In genomic region chr11:61300716-61301392, GRCm38 (mm10) we compare ENCODE assay signal across 9 mouse cellular contexts. TPM values are rescaled to one million over a fixed set of nuclear protein-coding genes. Genes with fewer than 3 reads are reported as not detected.
DNase-seq lines count a peak whose midpoint lies in the region; ATAC-seq and TF ChIP-seq lines count a peak whose summit lies in the region.
"Had no signal": no experiment of that assay in that cellular context is flagged by ENCODE, and none has a peak within 500 bp of the region (broad histone marks: within the 10 kb centered on the region; RNA-seq: fewer than 3 reads in every experiment).

No protein-coding gene starts in this region.

- ATAC-seq in forebrain, postnatal 0 days = no peak
- no peak for ATAC-seq in embryonic facial prominence, embryonic 15.5 days (ENCODE audit: insufficient number of reproducible peaks, low FRiP score, low TSS enrichment, low read depth)
- ATAC-seq in hindbrain, embryonic 16.5 days = no peak
- peak; percentile 87 for ATAC-seq in lung, embryonic 16.5 days (ENCODE audit: low read depth)

- H3K9me3 ChIP-seq in forebrain, embryonic 10.5 days = peaks cover 5% of the 10 kb centered on the region; the same call in 1 of the 2 replicates
- no peaks in the 10 kb centered on the region for H3K9me3 ChIP-seq in forebrain, postnatal 0 days (ENCODE audit: low read length)
- H3K9me3 ChIP-seq in embryonic facial prominence, embryonic 15.5 days (replicated peaks) = no peaks in the 10 kb centered on the region; the same call in 1 of the 2 replicates
- H3K9me3 ChIP-seq in hindbrain, embryonic 16.5 days (ENCODE audit: control insufficient read depth, low read length) = peaks cover 3% of the 10 kb centered on the region; the same call in 1 of the 2 replicates
- H3K9me3 ChIP-seq in lung, embryonic 16.5 days (ENCODE audit: control insufficient read depth, low read length) = peaks cover 3% of the 10 kb centered on the region

- no peak overlapping the region for H3K9ac ChIP-seq in forebrain, postnatal 0 days
- no peak overlapping the region for H3K9ac ChIP-seq in embryonic facial prominence, embryonic 15.5 days
- no peak overlapping the region for H3K9ac ChIP-seq in hindbrain, embryonic 16.5 days (ENCODE audit: low read depth, low read length)
- peak overlapping the region; percentile 48 for H3K9ac ChIP-seq in lung, embryonic 16.5 days (ENCODE audit: low read length)

- peak overlapping the region; percentile 30 for H3K4me3 ChIP-seq in forebrain, embryonic 10.5 days
- no peak overlapping the region for H3K4me3 ChIP-seq in forebrain, postnatal 0 days (ENCODE audit: low read depth, low read length)
- peak overlapping the region; percentile 15; the same call in 1 of the 2 replicates for H3K4me3 ChIP-seq in embryonic facial prominence, embryonic 15.5 days (replicated peaks)
- H3K4me3 ChIP-seq in hindbrain, embryonic 16.5 days (ENCODE audit: low read length) = no peak overlapping the region
- peak overlapping the region; percentile 33 for H3K4me3 ChIP-seq in lung, embryonic 16.5 days (ENCODE audit: low read length)
- H3K4me3 ChIP-seq in thymus, adult 2 months (ENCODE audit: control insufficient read depth, insufficient read depth, low read length) = no peak overlapping the region
- no peak overlapping the region for H3K4me3 ChIP-seq in cerebellum, adult 2 months (replicated peaks; ENCODE audit: insufficient read depth, low read depth, low read length)

- peaks cover 18% of the 10 kb centered on the region for H3K4me1 ChIP-seq in forebrain, embryonic 10.5 days
- H3K4me1 ChIP-seq in forebrain, postnatal 0 days (ENCODE audit: insufficient read depth) = no peaks in the 10 kb centered on the region
- H3K4me1 ChIP-seq in embryonic facial prominence, embryonic 15.5 days = peaks cover 7% of the 10 kb centered on the region
- H3K4me1 ChIP-seq in hindbrain, embryonic 16.5 days (ENCODE audit: control insufficient read depth, insufficient read depth, low read depth, low read length) = no peaks in the 10 kb centered on the region
- H3K4me1 ChIP-seq in lung, embryonic 16.5 days (replicated peaks; ENCODE audit: control insufficient read depth, insufficient read depth, low read length) = peaks cover 10% of the 10 kb centered on the region
- peaks cover 2% of the 10 kb centered on the region; the same call in 1 of the 2 replicates for H3K4me1 ChIP-seq in thymus, adult 2 months (replicated peaks; ENCODE audit: control insufficient read depth, insufficient read depth, low read length)
- no peaks in the 10 kb centered on the region; the same call in 1 of the 2 replicates for H3K4me1 ChIP-seq in cerebellum, adult 2 months (ENCODE audit: control insufficient read depth, insufficient read depth, low read length)

- no peak overlapping the region for H3K4me2 ChIP-seq in forebrain, postnatal 0 days (ENCODE audit: low read depth)
- H3K4me2 ChIP-seq in embryonic facial prominence, embryonic 15.5 days (replicated peaks) = peak overlapping the region; percentile 39
- H3K4me2 ChIP-seq in hindbrain, embryonic 16.5 days (ENCODE audit: low read length) = peak overlapping the region; percentile 25; the same call in 1 of the 2 replicates
- H3K4me2 ChIP-seq in lung, embryonic 16.5 days (ENCODE audit: low read depth, low read length) = peak overlapping the region; percentile 53

- no peaks in the 10 kb centered on the region for H3K36me3 ChIP-seq in forebrain, embryonic 10.5 days (replicated peaks)
- H3K36me3 ChIP-seq in forebrain, postnatal 0 days (ENCODE audit: insufficient read depth) = no peaks in the 10 kb centered on the region
- H3K36me3 ChIP-seq in embryonic facial prominence, embryonic 15.5 days = no peaks in the 10 kb centered on the region
- H3K36me3 ChIP-seq in hindbrain, embryonic 16.5 days (ENCODE audit: control insufficient read depth, insufficient read depth, low read length) = no peaks in the 10 kb centered on the region
- no peaks in the 10 kb centered on the region for H3K36me3 ChIP-seq in lung, embryonic 16.5 days (ENCODE audit: control insufficient read depth, insufficient read depth, low read length)
- no peaks in the 10 kb centered on the region for H3K36me3 ChIP-seq in thymus, adult 2 months (ENCODE audit: control insufficient read depth, insufficient read depth, low read length)

- 17% methylated on average over 13 of the region's 16 CpGs for WGBS in forebrain, embryonic 10.5 days
- 17% methylated on average over 12 of the region's 16 CpGs for WGBS in forebrain, postnatal 0 days
- 30% methylated on average over 10 of the region's 16 CpGs for WGBS in embryonic facial prominence, embryonic 15.5 days
- WGBS in hindbrain, embryonic 16.5 days = 23% methylated on average over 15 of the region's 16 CpGs
- WGBS in lung, embryonic 16.5 days = 21% methylated on average over 13 of the region's 16 CpGs
- WGBS in thymus, adult 2 months = 85% methylated on average over 14 of the region's 16 CpGs
- 29% methylated on average over 14 of the region's 16 CpGs for WGBS in cerebellum, adult 2 months

- peak overlapping the region; percentile 72 for H3K27ac ChIP-seq in forebrain, embryonic 10.5 days
- H3K27ac ChIP-seq in forebrain, postnatal 0 days (ENCODE audit: low read depth, low read length) = no peak overlapping the region
- H3K27ac ChIP-seq in embryonic facial prominence, embryonic 15.5 days (replicated peaks) = no peak overlapping the region
- H3K27ac ChIP-seq in hindbrain, embryonic 16.5 days (ENCODE audit: low read depth, low read length) = no peak overlapping the region
- peak overlapping the region; percentile 30; the same call in 1 of the 2 replicates for H3K27ac ChIP-seq in lung, embryonic 16.5 days (ENCODE audit: low read length)
- H3K27ac ChIP-seq in thymus, adult 2 months (ENCODE audit: control insufficient read depth, insufficient read depth, low read length) = no peak overlapping the region
- no peak overlapping the region for H3K27ac ChIP-seq in cerebellum, adult 2 months (ENCODE audit: insufficient read depth, low read length)

- TF ChIP-seq POLR2A in thymus, adult 2 months (IDR thresholded peaks at IDR 0.05; ENCODE audit: control insufficient read depth, extremely low read depth, insufficient read depth, low read length, poor library complexity) = no peak
- TF ChIP-seq POLR2A in cerebellum, adult 2 months (IDR thresholded peaks at IDR 0.05; ENCODE audit: borderline replicate concordance, insufficient read depth, low read length) = no peak

- no peak for TF ChIP-seq CTCF in forebrain, postnatal 0 days (IDR thresholded peaks at IDR 0.05; ENCODE audit: low read depth)
- TF ChIP-seq CTCF in thymus, adult 2 months (IDR thresholded peaks at IDR 0.05; ENCODE audit: borderline replicate concordance, control insufficient read depth, extremely low read depth, insufficient read depth, low read length, poor library complexity) = no peak
- TF ChIP-seq CTCF in cerebellum, adult 2 months (IDR thresholded peaks at IDR 0.05; ENCODE audit: borderline replicate concordance, insufficient read depth, low read depth, low read length) = no peak

- DNase-seq in forebrain, embryonic 10.5 days (ENCODE audit: extremely low spot score, low spot score) = peak; percentile 33
- no peak for DNase-seq in forebrain, postnatal 0 days
- DNase-seq in thymus, adult 2 months = no peak
- no peak for DNase-seq in cerebellum, adult 2 months
- DNase-seq in cerebellum, postnatal 14 days = no peak

- no peaks in the 10 kb centered on the region for H3K27me3 ChIP-seq in forebrain, embryonic 10.5 days (ENCODE audit: poor library complexity, severe bottlenecking)
- no peaks in the 10 kb centered on the region for H3K27me3 ChIP-seq in forebrain, postnatal 0 days (ENCODE audit: insufficient read depth, low read length)
- H3K27me3 ChIP-seq in embryonic facial prominence, embryonic 15.5 days = no peaks in the 10 kb centered on the region
- no peaks in the 10 kb centered on the region for H3K27me3 ChIP-seq in hindbrain, embryonic 16.5 days (replicated peaks; ENCODE audit: control insufficient read depth, insufficient read depth, low read length)
- no peaks in the 10 kb centered on the region for H3K27me3 ChIP-seq in lung, embryonic 16.5 days (ENCODE audit: control insufficient read depth, insufficient read depth, low read depth, low read length)
- no peaks in the 10 kb centered on the region for H3K27me3 ChIP-seq in thymus, adult 2 months (ENCODE audit: control insufficient read depth, insufficient read depth, low read length)
- no peaks in the 10 kb centered on the region for H3K27me3 ChIP-seq in cerebellum, adult 2 months (ENCODE audit: control insufficient read depth, insufficient read depth, low read length)

RNA-seq across cellular contexts. Expression of gene Aldh3a2, which starts 33.6 kb away (rescaled TPM):
- polyA plus RNA-seq in forebrain, embryonic 10.5 days (2016; fragmentation: Nextera tagmentation; extraction: Ambion mirVana) = 19.3 and 19.4 TPM in 2 replicates
- 32.5 and 50.2 TPM in 2 replicates for total RNA-seq in forebrain, postnatal 0 days (2014; rRNA removed)
- polyA plus RNA-seq in forebrain, postnatal 0 days (2015; fragmentation: Nextera tagmentation; extraction: Ambion mirVana) = 25.9 and 34.0 TPM in 2 replicates
- polyA plus RNA-seq in embryonic facial prominence, embryonic 15.5 days (2015; fragmentation: Nextera tagmentation; extraction: Ambion mirVana) = 30.4 and 32.0 TPM in 2 replicates
- 35.8 TPM in 2 replicates for polyA plus RNA-seq in hindbrain, embryonic 16.5 days (2015; fragmentation: Nextera tagmentation; extraction: Ambion mirVana)
- polyA plus RNA-seq in lung, embryonic 16.5 days (2015; fragmentation: Nextera tagmentation; extraction: Ambion mirVana) = 47.8 and 49.4 TPM in 2 replicates
- polyA plus RNA-seq in thymus, adult 2 months (2012; rRNA removed) = 89.9 and 92.7 TPM in 2 replicates
- polyA plus RNA-seq in cerebellum, adult 2 months (2012; rRNA removed) = 68.4 and 74.8 TPM in 2 replicates

RNA-seq across cellular contexts. Expression of gene Slc47a2, which starts 41.8 kb away (rescaled TPM):
- not detected in 2 replicates for polyA plus RNA-seq in forebrain, embryonic 10.5 days (2016; fragmentation: Nextera tagmentation; extraction: Ambion mirVana)
- 0.08 TPM in 1 of 2 replicates, not detected in the other for total RNA-seq in forebrain, postnatal 0 days (2014; rRNA removed)
- polyA plus RNA-seq in forebrain, postnatal 0 days (2015; fragmentation: Nextera tagmentation; extraction: Ambion mirVana) = not detected in 2 replicates
- 0.20 and 0.51 TPM in 2 replicates for polyA plus RNA-seq in embryonic facial prominence, embryonic 15.5 days (2015; fragmentation: Nextera tagmentation; extraction: Ambion mirVana)
- polyA plus RNA-seq in hindbrain, embryonic 16.5 days (2015; fragmentation: Nextera tagmentation; extraction: Ambion mirVana) = 0.06 TPM in 1 of 2 replicates, not detected in the other
- 0.26 and 0.69 TPM in 2 replicates for polyA plus RNA-seq in lung, embryonic 16.5 days (2015; fragmentation: Nextera tagmentation; extraction: Ambion mirVana)
- polyA plus RNA-seq in thymus, adult 2 months (2012; rRNA removed) = 0.51 and 0.67 TPM in 2 replicates
- 0.07 and 0.11 TPM in 2 replicates for polyA plus RNA-seq in cerebellum, adult 2 months (2012; rRNA removed)
- total RNA-seq: gastrocnemius, postnatal 36 days had no signal

Comparison
In these comparisons a context has a peak if more than half of its experiments do, and no peak if none do; other contexts are left out.
1. H3K27ac ChIP-seq: peak in forebrain, embryonic 10.5 days (single experiment) and lung, embryonic 16.5 days (single experiment); none in forebrain, postnatal 0 days (single experiment), embryonic facial prominence, embryonic 15.5 days (single experiment), hindbrain, embryonic 16.5 days (single experiment), thymus, adult 2 months (single experiment) and cerebellum, adult 2 months (single experiment).
2. H3K4me3 ChIP-seq: peak in forebrain, embryonic 10.5 days (single experiment), embryonic facial prominence, embryonic 15.5 days (single experiment) and lung, embryonic 16.5 days (single experiment); none in forebrain, postnatal 0 days (single experiment), hindbrain, embryonic 16.5 days (single experiment), thymus, adult 2 months (single experiment) and cerebellum, adult 2 months (single experiment).